Mouse (Mus musculus): ENCODE measurements around the gene Slc22a2.
"Not testable (repeated sequence)": the region's sequence is repeated elsewhere in the genome, so short reads cannot be mapped to it uniquely, and the experiment has no call there.

Gene Slc22a2

GRCm38 (mm10) chr17:12583991-12584390, at the start of gene Slc22a2:
Gene Slc22a2 (plus strand): TSS chr17:12584132.
- in situ Hi-C loops (cut with MboI, MseI), result no loop called here

DNA sequence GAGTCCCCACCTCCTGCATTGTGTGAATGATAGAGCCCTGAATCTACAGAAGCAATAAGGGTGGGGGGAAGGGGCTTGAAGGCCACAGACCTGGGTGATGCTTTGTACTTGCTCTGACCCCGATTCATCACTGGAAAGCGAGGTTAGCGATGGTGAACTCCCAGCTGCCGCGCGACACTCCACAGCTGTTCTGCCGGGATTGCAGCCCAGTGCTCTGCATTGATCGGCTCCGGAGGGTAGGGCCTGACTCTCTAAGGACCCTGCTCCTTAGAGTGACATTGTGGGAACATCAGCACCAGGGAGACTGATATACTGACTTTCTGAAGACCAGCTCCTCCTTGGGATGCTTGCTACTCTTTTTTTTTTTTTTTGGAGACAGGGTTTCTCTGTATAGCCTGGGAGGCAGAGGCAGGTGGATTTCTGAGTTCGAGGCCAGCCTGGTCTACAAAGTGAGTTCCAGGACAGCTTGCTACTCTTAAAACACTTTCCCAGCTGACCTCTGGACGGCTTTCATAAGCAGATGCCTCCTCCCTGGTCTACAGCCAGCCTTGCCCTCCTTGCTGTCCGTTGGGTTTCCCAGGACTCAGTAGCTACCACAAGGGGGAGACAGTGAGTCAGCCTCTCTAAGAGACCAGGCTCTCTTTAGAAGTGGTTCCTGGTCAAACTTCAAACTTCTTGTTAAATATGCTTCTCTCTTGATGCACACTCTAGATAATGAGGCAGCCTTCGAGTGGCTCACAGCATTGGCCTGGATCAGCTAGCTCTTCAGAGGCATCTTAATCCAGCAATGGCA, 49.4 kb upstream of the Slc22a2 start:
- in situ Hi-C loops (cut with MboI, MseI), result loop anchor here (5.0 kb wide), 2 partner anchors 123 to 278 kb away; no protein-coding TSS in a partner anchor

DNA sequence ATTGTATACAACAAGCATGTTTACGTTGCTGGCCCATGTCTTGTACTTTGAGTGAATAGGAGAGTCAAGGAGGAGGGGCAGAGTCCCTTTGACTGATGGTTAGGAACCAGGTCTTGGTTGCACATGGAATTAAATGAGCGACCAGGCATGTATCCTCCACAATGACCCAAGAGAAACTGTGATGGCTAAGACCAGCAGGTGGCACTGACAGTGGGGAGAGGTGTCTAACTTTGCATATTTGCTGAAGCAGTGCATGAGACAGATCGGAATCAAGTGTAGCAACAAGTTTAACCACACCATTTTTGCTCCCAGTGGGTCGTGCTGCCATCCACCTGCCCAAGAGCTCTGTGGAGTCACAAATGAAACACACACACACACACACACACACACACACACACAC, 21.7 kb upstream of the Slc22a2 start:
- in situ Hi-C loops (cut with MboI, MseI), result no loop called here

DNA sequence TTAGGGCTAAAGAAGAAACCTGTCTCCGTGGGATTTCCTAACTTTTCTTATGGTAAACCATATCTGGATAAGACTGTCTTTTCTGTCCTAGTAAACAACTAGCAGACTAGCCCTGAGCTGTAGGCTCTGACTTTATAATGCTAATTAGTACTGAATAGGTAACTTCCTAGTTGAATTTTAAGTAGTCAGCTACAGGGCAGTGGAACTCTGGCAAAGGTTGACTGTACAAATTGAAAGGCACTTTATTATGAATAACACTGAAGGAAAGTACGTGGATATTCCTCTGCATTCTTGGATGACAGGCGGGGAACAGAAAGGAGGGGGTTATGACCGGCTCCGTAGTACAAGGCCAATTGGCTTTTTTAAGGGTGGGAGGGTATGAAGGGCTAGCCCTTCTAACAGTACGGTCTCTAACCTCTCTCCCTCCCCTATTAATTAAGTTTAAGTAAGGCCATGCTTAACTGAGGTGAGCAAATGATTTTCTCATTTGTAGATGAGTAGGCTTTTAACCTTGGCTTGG, 19.4 kb upstream of the Slc22a2 start:
- in situ Hi-C loops (cut with MboI, MseI), result not testable (repeated sequence)

GRCm38 (mm10) chr17:12565443-12565842, 18.5 kb upstream of the Slc22a2 start:
- in situ Hi-C loops (cut with MboI, MseI), result no loop called here

DNA sequence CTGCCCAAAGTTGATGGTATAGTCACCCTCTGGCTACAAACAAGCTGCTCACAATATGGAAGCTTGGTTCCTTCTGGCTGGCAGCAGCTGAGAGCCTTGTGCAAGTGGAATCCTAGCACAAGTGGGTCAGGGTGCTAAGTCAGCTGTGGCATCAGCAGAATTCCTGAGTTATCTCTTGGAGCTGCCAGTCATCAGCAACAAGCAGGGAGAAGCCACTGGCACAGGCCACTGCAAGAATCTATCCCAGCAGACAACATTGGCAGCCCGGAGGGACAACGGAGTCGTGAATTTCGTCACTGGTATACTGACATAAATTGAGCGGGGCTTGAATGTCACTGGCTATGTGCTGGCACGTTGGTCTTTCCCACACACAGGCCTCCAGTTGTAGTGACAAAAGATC, 12.6 kb upstream of the Slc22a2 start:
- in situ Hi-C loops (cut with MboI, MseI), result no loop called here

DNA sequence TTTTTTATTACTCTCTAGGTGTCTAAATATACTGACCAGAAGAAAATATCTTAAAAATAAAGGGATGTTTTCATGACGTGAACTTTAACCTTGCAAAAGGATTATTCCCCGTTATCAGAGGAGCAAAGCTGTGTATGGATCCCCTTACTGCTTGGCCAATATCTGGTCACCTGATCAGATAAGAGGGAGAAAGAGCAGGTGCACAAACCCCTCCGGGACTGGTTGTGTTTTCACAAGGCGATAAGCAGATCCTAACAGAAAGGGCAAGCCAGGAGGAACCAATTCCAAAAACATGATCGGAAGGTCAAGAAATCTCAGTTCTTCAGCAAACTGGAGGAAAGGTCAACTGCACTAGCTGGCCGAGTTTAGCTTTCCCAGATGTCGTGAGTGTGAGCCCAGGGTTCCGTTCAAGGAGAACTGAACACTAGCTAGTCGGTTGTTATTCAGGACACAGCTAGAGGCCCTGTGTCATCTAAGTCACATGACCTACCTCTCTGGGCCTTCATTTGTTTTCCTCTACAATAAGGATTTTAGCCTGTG, 11.9 kb upstream of the Slc22a2 start:
- in situ Hi-C loops (cut with MboI, MseI), result no loop called here

GRCm38 (mm10) chr17:12575391-12575790, 8.5 kb upstream of the Slc22a2 start:
- in situ Hi-C loops (cut with MboI, MseI), result no loop called here

DNA sequence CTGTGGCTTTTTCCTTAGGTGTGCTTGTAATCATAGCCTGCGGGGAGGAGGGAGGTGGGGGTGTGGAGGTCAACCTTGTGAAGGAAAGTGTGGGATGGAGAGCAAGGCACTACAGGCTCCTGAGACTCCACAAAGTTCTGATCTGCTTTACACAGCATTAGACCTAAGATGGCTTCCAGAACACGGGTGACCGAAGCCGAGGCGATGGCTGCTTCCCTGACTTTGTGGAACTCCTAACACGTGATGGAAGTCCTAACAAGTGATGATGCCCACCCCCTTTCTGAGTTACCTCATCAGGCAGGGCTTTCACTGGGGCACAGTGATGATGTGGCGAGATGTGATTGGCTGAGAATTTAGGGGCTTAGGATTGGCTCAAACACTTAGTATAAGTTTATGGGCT, 6.8 kb upstream of the Slc22a2 start:
- in situ Hi-C loops (cut with MboI, MseI), result no loop called here

GRCm38 (mm10) chr17:12585366-12585765, 1.4 kb downstream of the Slc22a2 start:
- in situ Hi-C loops (cut with MboI, MseI), result no loop called here

GRCm38 (mm10) chr17:12586966-12587365, 3.0 kb downstream of the Slc22a2 start:
- in situ Hi-C loops (cut with MboI, MseI), result no loop called here

DNA sequence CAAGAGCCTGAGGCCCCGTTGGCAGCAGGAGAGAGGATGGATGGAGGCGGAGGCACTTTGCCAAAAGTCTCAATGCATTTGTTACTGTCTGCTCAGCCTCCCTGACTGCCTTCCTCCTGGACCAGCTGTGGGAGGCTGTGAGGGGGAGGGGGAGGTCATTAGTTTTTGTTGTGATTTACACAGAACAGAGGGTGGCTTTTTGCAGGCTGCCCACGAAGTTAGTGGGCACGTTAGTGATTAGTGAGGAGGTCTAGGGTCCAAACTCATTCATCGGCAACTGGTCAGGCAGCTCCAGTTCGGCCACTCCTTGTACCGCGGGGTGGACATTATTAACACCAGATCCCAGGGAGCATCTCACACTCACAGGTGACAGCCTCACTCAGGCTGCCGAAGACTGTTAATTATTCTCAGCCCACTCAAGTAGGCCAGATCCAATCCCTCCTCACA, 4.9 kb downstream of the Slc22a2 start:
- in situ Hi-C loops (cut with MboI, MseI), result no loop called here

- in situ Hi-C loops (cut with MboI, MseI), result loop anchor here in 1 of 2 experiments (10.0 kb wide), 1 partner anchor 1884 kb away; no protein-coding TSS in a partner anchor
Measured at GRCm38 (mm10) chr17:12590911-12591625, 7.1 kb downstream of the Slc22a2 start.

GRCm38 (mm10) chr17:12595846-12596515, 12.0 kb downstream of the Slc22a2 start:
- in situ Hi-C loops (cut with MboI, MseI), result loop anchor here in 1 of 2 experiments (10.0 kb wide), 1 partner anchor 1879 kb away; no protein-coding TSS in a partner anchor

GRCm38 (mm10) chr17:12606634-12607033, 22.7 kb downstream of the Slc22a2 start:
- in situ Hi-C loops (cut with MboI, MseI), result no loop called here

- in situ Hi-C loops (cut with MboI, MseI), result no loop called here
Measured at GRCm38 (mm10) chr17:12607202-12607601, 23.3 kb downstream of the Slc22a2 start.

DNA sequence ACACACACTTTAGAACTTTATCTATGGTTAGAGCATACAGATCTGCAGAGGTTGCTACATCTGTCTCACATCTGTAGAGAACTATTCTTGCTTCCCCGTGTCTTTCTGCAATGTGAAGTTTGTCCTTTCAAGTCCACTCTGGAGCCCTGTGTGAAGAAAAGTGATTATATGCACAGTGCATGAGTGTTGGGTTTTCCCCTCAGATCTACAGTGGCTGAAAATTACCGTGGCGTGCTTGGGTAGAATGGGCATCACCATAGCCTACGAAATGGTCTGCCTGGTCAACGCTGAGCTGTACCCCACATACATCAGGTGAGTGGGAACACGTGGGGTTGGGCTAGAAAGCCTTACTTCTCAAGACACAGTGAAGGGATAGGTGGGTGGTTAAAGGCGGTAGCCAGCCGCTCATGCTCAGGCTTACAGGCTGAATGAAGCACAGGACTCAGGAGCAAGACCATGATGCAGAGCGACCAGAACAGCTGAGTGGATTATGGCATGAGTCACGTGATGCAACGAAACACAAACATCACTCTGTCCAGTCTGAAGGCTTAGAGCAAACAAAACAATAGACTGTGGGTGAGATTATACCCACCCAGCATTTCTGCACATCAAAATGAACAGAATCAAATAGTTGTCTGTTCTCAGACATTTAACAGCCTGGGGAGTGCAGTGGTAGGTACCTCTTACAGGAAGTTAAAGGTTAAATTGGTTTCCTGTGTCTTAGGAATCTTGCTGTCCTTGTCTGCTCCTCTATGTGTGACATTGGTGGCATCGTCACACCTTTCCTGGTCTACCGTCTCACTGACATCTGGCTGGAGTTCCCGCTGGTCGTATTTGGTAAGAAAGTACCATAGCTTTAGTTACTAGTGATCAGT, 30.8 kb downstream of the Slc22a2 start:
- in situ Hi-C loops (cut with MboI, MseI), result no loop called here

GRCm38 (mm10) chr17:12615429-12615828, 31.5 kb downstream of the Slc22a2 start:
- in situ Hi-C loops (cut with MboI, MseI), result no loop called here

DNA sequence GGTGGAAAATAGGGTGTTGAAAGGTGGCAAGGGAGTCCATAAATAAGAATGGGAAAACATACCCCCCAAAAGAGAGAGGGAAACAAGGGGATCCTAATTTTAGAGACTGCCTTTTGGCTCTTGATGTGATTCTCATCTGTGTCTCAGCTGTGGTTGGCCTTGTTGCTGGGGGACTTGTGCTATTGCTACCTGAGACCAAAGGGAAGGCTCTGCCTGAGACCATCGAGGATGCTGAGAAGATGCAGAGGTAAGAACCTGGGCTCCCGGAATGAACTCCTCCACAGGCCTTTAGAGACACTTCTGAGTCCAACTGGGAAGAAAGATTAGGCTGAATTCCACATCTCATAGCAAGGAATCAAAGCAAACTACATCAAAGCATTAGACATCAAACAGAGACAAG, 35.7 kb downstream of the Slc22a2 start:
- in situ Hi-C loops (cut with MboI, MseI), result no loop called here

- in situ Hi-C loops (cut with MboI, MseI), result no loop called here
Measured at GRCm38 (mm10) chr17:12627983-12628382, 44.1 kb downstream of the Slc22a2 start.
